Mouse (Mus musculus) ES-Bruce4 (cell line): Measurements from ENCODE around the gene Klf1.

ENCODE experiments used
- CTCF ChIP-seq: IDR thresholded peaks from one replicate; pipeline ENCODE4 v1.8.1; 2011; ENCODE audit warnings: low read depth, low read length
- EP300 ChIP-seq: IDR thresholded peaks from 2 replicates; pipeline ENCODE4 v1.6.1; 2011; ENCODE audit warnings: low read depth, low read length; ENCODE audit not compliant: insufficient read depth
- POLR2A ChIP-seq: IDR thresholded peaks from one replicate; pipeline ENCODE4 v1.8.1; 2011; ENCODE audit warnings: low read length; ENCODE audit not compliant: insufficient read depth

GRCm38 (mm10) chr8:84949753-84950152, 48.0 kb downstream of the Klf1 start:
- TF ChIP-seq POLR2A = no peak
- TF ChIP-seq CTCF = no peak
- TF ChIP-seq EP300 = no peak
